In genomic region chr8:117673430-117673830, GRCm38 (mm10) we compare ENCODE assay signal across 8 mouse cellular contexts. TPM values are rescaled to one million over a fixed set of nuclear protein-coding genes. Genes with fewer than 3 reads are reported as not detected.
DNase-seq lines count a peak whose midpoint lies in the region; ATAC-seq and TF ChIP-seq lines count a peak whose summit lies in the region.

Gene Sdr42e1, minus strand, starts transcription at chr8:117673689.

- no peaks in the 10 kb centered on the region for H3K9me3 ChIP-seq in forebrain, embryonic 15.5 days
- H3K9me3 ChIP-seq in lung, embryonic 14.5 days (ENCODE audit: low read depth, low read length), result no peaks in the 10 kb centered on the region
- H3K9me3 ChIP-seq in neural tube, embryonic 15.5 days (replicated peaks), result no peaks in the 10 kb centered on the region

- peak within 1 kb of the TSS; percentile 46 for H3K9ac ChIP-seq in forebrain, embryonic 15.5 days (replicated peaks)
- peak within 1 kb of the TSS; percentile 46 for H3K9ac ChIP-seq in lung, embryonic 14.5 days
- peak within 1 kb of the TSS; percentile 42 for H3K9ac ChIP-seq in neural tube, embryonic 15.5 days (replicated peaks)

- peak within 1 kb of the TSS; percentile 61 for H3K4me2 ChIP-seq in forebrain, embryonic 15.5 days (replicated peaks)
- peak within 1 kb of the TSS; percentile 65 for H3K4me2 ChIP-seq in lung, embryonic 14.5 days
- H3K4me2 ChIP-seq in neural tube, embryonic 15.5 days, result peak within 1 kb of the TSS; percentile 88

- TF ChIP-seq CTCF in layer of hippocampus, adult 2 months (conservative IDR thresholded peaks at IDR 0.05), result no peak
- TF ChIP-seq CTCF in lung, embryonic 14.5 days (IDR thresholded peaks at IDR 0.05; ENCODE audit: low read depth), result no peak

- H3K36me3 ChIP-seq in forebrain, embryonic 15.5 days, result no peaks in the 10 kb centered on the region
- H3K36me3 ChIP-seq in lung, embryonic 14.5 days (ENCODE audit: insufficient read depth), result no peaks in the 10 kb centered on the region
- no peaks in the 10 kb centered on the region for H3K36me3 ChIP-seq in neural tube, embryonic 15.5 days

- no peak within 1 kb of the TSS for H3K27ac ChIP-seq in forebrain, embryonic 15.5 days (replicated peaks)
- H3K27ac ChIP-seq in layer of hippocampus, adult 2 months, result peak within 1 kb of the TSS; percentile 61
- no peak within 1 kb of the TSS for H3K27ac ChIP-seq in lung, embryonic 14.5 days (ENCODE audit: low read depth)
- no peak within 1 kb of the TSS for H3K27ac ChIP-seq in neural tube, embryonic 15.5 days (replicated peaks)

- no peak for ATAC-seq in forebrain, embryonic 15.5 days (replicated peaks)
- ATAC-seq in hematopoietic stem cell, adult 5-6 weeks (replicated peaks in 1 of 2; ENCODE audit: insufficient read depth in 1 of 2, low FRiP score in 2 of 2, low TSS enrichment in 1 of 2, low read depth in 1 of 2, poor library complexity in 2 of 2, severe bottlenecking in 2 of 2), result peak; percentile 86 to 93
- ATAC-seq in lung, embryonic 14.5 days (ENCODE audit: insufficient read depth), result peak; percentile 56
- ATAC-seq in neural tube, embryonic 15.5 days (ENCODE audit: low FRiP score), result no peak

- peak within 1 kb of the TSS; percentile 46 for H3K4me3 ChIP-seq in forebrain, embryonic 15.5 days
- H3K4me3 ChIP-seq in layer of hippocampus, adult 2 months, result peak within 1 kb of the TSS; percentile 65
- peak within 1 kb of the TSS; percentile 38 for H3K4me3 ChIP-seq in lung, embryonic 14.5 days (ENCODE audit: low read depth, low read length)
- H3K4me3 ChIP-seq in neural tube, embryonic 15.5 days (replicated peaks), result peak within 1 kb of the TSS; percentile 54

- WGBS in forebrain, embryonic 15.5 days, result 20% methylated on average over 17 of the region's 17 CpGs
- WGBS in lung, embryonic 14.5 days, result 7% methylated on average over 17 of the region's 17 CpGs
- 12% methylated on average over 17 of the region's 17 CpGs for WGBS in neural tube, embryonic 15.5 days

- no peaks in the 10 kb centered on the region for H3K27me3 ChIP-seq in forebrain, embryonic 15.5 days
- 0 out of 2 replicates have a peak, but pooled peaks cover 6% of the 10 kb centered on the region for H3K27me3 ChIP-seq in lung, embryonic 14.5 days (ENCODE audit: insufficient read depth, low read length)
- H3K27me3 ChIP-seq in neural tube, embryonic 15.5 days (replicated peaks), result no peaks in the 10 kb centered on the region

- H3K4me1 ChIP-seq in forebrain, embryonic 15.5 days, result peaks cover 7% of the 10 kb centered on the region
- H3K4me1 ChIP-seq in lung, embryonic 14.5 days (ENCODE audit: insufficient read depth), result no peaks in the 10 kb centered on the region; the same call in 1 of the 2 replicates
- H3K4me1 ChIP-seq in neural tube, embryonic 15.5 days, result peaks cover 15% of the 10 kb centered on the region

- peak; percentile 42 to 64 for DNase-seq in urinary bladder, adult 18-20 months (ENCODE audit: low spot score in 2 of 2)
- no peak for DNase-seq in urinary bladder, postnatal 10 days (ENCODE audit: low spot score)
- DNase-seq in layer of hippocampus, adult 2 months (ENCODE audit: low spot score in 2 of 2), result peak; percentile 53
- DNase-seq in lung, embryonic 14.5 days, result peak; percentile 76
- peak; percentile 32 for DNase-seq in telencephalon, adult 2 months (ENCODE audit: low read depth, low spot score)

RNA-seq across cellular contexts. Expression of gene Sdr42e1, which starts in this region (rescaled TPM):
- 0.83 and 1.2 TPM in 2 replicates for polyA plus RNA-seq in forebrain, embryonic 15.5 days (2015; fragmentation: Nextera tagmentation; extraction: Ambion mirVana)
- total RNA-seq in hematopoietic stem cell, adult 5-6 weeks (2017), result 3.2 and 7.6 TPM in 2 replicates
- total RNA-seq in layer of hippocampus, adult 2 months (2021), result 1 to 10 TPM; 5.4 to 5.7 TPM
- 1.2 and 1.8 TPM in 2 replicates for polyA plus RNA-seq in lung, embryonic 14.5 days (2014; fragmentation: Nextera tagmentation; extraction: Ambion mirVana)
- polyA plus RNA-seq in neural tube, embryonic 15.5 days (2015; fragmentation: Nextera tagmentation; extraction: Ambion mirVana), result 2.1 and 3.0 TPM in 2 replicates

Comparison
In these comparisons a context has a peak if more than half of its experiments do, and no peak if none do; other contexts are left out.
1. ATAC-seq: peak in hematopoietic stem cell, adult 5-6 weeks (2 of 2) and lung, embryonic 14.5 days (single experiment); none in forebrain, embryonic 15.5 days (single experiment) and neural tube, embryonic 15.5 days (single experiment).
2. Peak in every context shown above with its lines, with median percentiles within 50 percentile points of each other: H3K4me2 ChIP-seq, H3K4me3 ChIP-seq and H3K9ac ChIP-seq.